Mouse (Mus musculus): Measurements from ENCODE around the gene Slc6a2.

Slc6a2 gene

DNA sequence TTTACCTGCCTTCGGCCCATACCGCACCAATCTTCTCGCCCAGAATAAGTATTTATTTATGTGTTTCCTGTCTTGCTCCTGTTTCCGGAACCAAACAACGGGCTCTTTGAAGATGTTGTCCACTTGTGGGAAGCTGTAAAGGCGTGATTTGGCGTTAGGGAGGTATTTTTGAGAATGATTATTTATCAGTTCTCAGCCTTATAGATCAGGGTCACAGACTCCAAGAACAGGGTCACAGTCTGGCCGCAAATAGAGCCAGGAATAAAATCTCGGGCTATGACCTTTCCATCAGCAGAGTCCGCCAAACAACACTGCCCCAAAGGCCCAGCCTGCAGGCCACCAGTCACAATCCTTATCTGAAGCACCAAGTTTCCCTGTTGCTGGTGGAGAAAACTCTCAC lies at the start of gene Slc6a2:
TSS of gene Slc6a2 (plus strand) at position 301 of the 400 bp plus-strand sequence.
- DNase-seq (ENCODE audit: low spot score): no peak

DNA sequence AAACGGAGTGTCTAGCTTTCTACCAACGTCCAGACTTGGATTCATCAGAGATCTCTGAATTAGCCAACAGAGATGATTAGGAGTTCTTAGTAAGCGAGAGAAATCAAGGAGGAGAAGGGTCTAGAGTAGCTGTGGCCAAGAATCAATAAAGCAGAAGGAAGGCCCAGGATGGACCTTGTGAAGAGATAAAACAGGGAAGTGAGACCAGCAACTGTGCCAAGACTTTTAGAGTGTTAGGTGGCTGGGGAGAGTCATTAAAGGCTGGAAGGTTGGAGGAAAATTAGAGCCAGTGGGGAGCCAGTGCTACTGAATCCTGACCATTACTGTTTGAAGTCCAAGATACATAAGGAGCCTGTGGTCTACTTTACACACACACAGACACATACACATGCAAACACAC lies 48.4 kb upstream of the Slc6a2 start:
- DNase-seq (ENCODE audit: low spot score): no peak

DNA sequence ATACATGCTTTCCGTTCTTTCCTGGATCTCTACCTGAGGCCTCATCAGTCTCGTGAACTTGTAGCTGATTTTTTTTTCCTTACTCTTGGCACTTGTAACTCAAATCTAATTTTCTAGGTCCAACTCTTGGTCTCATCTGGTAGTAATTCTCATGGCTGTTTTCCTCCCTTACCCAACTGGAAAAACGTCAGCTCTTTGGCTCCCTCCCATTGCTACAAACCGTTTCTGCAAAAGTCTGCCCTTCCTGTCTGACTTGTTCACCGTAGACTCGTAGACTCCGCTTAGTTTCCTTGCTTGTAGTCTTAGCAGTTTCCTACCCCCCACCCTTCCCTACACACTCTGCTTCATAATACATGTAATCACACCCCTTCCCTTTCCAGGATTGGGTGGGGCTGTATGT lies 46.5 kb upstream of the Slc6a2 start:
- no peak for DNase-seq (ENCODE audit: low spot score)

DNA sequence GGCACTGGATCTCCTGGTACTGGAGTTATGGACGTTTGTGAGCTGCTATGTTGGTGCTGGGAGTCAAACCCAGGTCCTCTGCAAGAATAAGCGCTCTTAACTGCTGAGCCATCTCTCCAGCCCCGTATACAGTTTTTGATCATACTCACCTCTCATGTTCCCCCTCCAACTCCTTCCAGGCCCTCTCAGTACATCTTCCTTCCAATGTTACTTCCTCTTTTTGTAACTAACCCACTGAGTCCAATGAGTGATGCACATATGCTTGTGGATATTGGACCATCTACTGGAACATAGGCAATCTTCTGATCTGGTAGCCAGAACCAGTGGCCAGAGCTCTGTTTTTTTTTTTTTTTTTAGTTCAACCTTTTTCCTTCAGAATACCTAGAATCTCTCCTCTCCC lies 43.8 kb upstream of the Slc6a2 start:
- no peak for DNase-seq (ENCODE audit: low spot score)

GRCm38 (mm10) chr8:92921768-92922167 lies 38.1 kb upstream of the Slc6a2 start:
- DNase-seq (ENCODE audit: low spot score): no peak

GRCm38 (mm10) chr8:92928986-92929385 lies 30.9 kb upstream of the Slc6a2 start:
- DNase-seq (ENCODE audit: low spot score): no peak

GRCm38 (mm10) chr8:92938056-92938455 lies 21.8 kb upstream of the Slc6a2 start:
- no peak for DNase-seq (ENCODE audit: low spot score)

- no peak for DNase-seq (ENCODE audit: low spot score)
Observed at GRCm38 (mm10) chr8:92949071-92949470, 10.8 kb upstream of the Slc6a2 start.

DNA sequence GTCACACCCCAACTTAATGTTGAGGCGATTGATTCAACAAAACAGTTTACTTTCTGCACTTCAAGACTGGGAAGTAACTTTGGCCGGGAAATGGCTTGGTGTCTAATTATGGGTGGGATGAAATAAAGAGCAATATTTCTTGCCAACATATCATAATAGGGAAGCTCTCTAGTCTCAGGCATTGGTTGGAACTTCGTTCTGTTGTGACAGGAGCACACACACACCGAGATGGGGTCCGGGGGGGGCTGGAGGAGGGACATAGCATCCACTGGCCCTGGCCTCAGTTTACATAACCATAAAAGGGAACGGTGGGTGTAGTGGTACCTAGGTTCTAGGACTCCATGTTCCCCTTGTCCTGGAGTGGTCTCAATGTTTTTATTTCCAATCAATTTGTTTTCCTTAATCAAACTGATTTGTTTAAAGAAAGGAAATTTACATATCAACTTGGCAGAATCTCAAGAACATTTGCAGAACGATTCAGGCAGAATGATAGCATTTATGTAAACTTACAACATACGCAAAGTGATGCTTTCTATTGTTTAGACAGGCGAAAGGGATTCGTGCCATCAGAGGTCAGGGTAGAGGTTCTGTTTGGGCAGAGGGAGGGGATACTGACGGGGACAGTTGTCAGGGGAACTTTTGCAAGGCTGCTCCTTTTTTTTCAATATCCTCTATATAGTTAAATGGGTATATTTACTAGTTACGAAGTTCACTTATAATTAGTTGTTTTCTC lies 9.1 kb upstream of the Slc6a2 start:
- no peak for DNase-seq (ENCODE audit: low spot score)

DNA sequence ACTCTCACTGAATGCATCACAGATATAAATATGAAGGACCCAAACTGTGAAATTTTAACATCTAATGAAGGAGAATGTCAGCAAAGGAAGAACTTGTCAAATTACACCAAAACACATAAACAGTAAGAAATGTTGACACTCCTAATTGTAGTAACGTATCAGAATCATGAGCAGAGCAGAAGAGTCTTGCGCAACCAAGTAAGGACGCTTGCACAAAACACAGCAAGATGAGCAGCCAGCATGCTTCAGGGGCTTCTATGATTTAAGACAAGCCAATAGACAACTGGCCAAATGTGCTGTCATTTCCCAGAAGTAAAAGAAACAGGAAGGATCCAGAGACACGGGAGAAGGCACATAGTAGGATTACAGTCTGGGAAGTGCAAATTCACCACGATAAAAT lies 5.8 kb upstream of the Slc6a2 start:
- no peak for DNase-seq (ENCODE audit: low spot score)

GRCm38 (mm10) chr8:92960451-92960911 lies 602 bp downstream of the Slc6a2 start:
- no peak for DNase-seq (ENCODE audit: low spot score)

DNA sequence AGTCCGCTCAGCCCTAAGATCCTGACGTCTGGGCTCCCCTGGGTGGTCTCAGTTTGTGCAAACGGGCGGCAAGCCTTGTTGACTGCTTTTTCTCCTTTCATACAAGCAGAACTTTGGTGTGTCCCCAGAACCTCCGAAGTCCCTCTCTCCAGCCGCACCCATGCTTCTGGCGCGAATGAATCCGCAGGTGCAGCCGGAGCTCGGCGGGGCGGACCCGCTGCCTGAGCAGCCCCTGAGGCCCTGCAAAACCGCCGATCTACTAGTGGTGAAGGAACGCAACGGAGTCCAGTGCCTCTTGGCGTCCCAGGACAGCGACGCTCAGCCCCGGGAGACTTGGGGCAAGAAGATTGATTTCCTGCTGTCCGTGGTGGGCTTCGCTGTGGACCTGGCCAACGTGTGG lies 1.2 kb downstream of the Slc6a2 start:
- no peak for DNase-seq (ENCODE audit: low spot score)

GRCm38 (mm10) chr8:92964556-92964955 lies 4.7 kb downstream of the Slc6a2 start:
- DNase-seq (ENCODE audit: low spot score): no peak

GRCm38 (mm10) chr8:92972949-92973348 lies 13.1 kb downstream of the Slc6a2 start:
- DNase-seq (ENCODE audit: low spot score): peak; percentile 31

GRCm38 (mm10) chr8:92976656-92977055 lies 16.8 kb downstream of the Slc6a2 start:
- no peak for DNase-seq (ENCODE audit: low spot score)

- DNase-seq (ENCODE audit: low spot score): no peak
Observed at GRCm38 (mm10) chr8:92982491-92982890, 22.6 kb downstream of the Slc6a2 start.

GRCm38 (mm10) chr8:92984376-92984775 lies 24.5 kb downstream of the Slc6a2 start:
- no peak for DNase-seq (ENCODE audit: low spot score)

GRCm38 (mm10) chr8:92996840-92997239 lies 37.0 kb downstream of the Slc6a2 start:
- DNase-seq (ENCODE audit: low spot score): no peak

GRCm38 (mm10) chr8:92998600-92998999 lies 38.7 kb downstream of the Slc6a2 start:
- DNase-seq (ENCODE audit: low spot score): no peak

GRCm38 (mm10) chr8:93010286-93010685 lies 50.4 kb downstream of the Slc6a2 start:
- DNase-seq (ENCODE audit: low spot score): no peak

GRCm38 (mm10) chr8:93011439-93011838 lies 51.6 kb downstream of the Slc6a2 start:
- peak; percentile 32 for DNase-seq (ENCODE audit: low spot score)

DNA sequence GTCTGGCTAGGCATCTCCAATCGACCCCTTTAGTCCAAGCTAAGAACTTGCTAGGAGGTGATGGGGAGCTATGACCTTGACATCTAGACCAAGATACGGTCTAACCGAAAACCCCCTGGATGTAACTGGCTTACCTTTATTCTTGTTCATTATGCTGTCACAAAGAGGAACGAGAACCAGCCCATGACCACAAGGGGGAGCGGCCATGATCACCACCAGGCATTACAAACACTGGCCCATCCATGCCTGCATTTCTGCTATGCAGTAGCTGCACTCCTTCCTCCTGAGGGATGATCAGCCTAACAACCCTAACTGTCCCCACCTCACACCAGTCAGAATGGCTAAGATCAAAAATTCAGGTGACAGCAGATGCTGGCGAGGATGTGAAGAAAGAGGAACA lies 52.3 kb downstream of the Slc6a2 start:
- DNase-seq (ENCODE audit: low spot score): no peak

DNA sequence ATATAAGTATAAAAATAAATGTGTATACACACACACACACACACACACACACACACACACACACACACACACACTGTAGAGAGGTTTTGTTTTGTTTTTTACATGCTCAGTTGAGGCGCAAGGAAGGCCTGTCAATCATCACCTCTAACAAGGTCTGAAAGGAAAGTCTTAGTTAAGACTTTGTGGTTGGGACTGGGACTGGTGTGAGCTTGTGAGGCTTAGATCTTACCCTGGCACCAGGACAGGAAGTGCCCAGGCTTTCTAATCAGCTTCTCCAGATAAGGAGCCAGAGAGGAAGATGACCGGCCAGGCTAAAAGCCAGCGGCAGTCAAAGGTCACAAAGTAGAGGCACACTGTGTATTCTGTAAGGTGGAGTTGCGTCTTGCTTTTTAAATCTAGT lies 54.4 kb downstream of the Slc6a2 start:
- DNase-seq (ENCODE audit: low spot score): no peak

DNA sequence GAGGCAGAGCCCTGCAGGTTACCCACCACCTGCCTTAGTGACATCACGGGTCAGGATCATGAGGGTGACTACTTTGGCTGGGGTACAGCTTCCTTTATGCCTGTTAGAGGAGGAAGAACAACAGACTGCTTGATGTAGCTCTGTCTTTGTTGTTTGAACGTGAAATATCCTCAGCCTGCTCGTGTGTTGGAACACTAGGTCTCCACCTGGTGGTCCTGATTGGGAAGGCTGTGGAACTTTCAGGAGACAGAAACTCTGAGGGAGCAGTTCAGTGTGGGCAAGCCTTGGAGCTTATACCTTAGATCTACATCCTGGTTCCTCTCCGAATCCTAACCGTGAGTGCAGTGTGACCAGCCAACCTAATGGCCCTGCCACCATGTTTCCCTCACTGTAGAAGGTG lies 61.9 kb downstream of the Slc6a2 start:
- no peak for DNase-seq (ENCODE audit: low spot score)
